Mouse (Mus musculus) colon, adult 2 months (tissue): Measurements from ENCODE around the gene Jade3. TPM values are rescaled to one million over a fixed set of nuclear protein-coding genes. Genes with fewer than 3 reads are reported as not detected.

Experiments
- polyA plus RNA-seq: library from polyadenylated mRNA; depleted of rRNA; stranded (reverse); fragments of >200 nt; gene quantifications from 2 replicates; pipeline ENCODE4 v1.2.3, GENCODE M21; 2012; rRNA removed

Gene Jade3
- polyA plus RNA-seq, result 0.36 and 0.49 TPM in 2 replicates

GRCm38 (mm10) chrX:20425140-20425838, at the start of gene Jade3:
Jade3 (plus strand) TSS chrX:20425688.

DNA sequence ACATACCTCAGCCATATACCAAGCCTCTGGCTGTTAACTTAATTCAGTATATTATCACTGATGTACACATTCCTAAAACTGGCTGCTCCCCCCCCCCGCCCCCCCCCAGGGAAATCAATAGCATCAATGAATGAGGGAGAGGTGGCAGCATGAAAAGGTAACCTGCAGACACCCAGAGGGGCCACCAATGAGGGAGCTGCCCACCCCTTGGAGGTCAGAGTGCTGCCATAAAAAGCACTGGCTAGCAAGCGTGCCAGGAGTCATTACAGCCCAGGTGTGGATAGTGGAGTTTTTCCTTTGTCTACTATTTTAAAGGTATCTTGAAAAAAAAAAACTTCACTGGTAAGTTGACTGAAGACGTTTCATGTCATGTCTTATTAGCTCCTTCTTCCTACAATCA, 124.0 kb downstream of the Jade3 start, which contains the start of gene Rgn:
Rgn (plus strand) TSS at position 256 of the 400 bp plus-strand sequence.

Other genes starting within 250 kb of the Jade3 start
- gene Slc9a7, start 133.9 kb upstream of the Jade3 start, polyA plus RNA-seq, result 1.0 and 1.3 TPM in 2 replicates
- gene Rp2, start 61.2 kb upstream of the Jade3 start, polyA plus RNA-seq, result 5.9 and 7.6 TPM in 2 replicates
- gene Rgn, start 124.1 kb downstream of the Jade3 start, polyA plus RNA-seq, result 0.07 TPM in 1 of 2 replicates, not detected in the other
- 52.7 and 64.4 TPM in 2 replicates for gene Rbm10, start 191.8 kb downstream of the Jade3 start, polyA plus RNA-seq
- gene Ndufb11, start 191.9 kb downstream of the Jade3 start, polyA plus RNA-seq, result 132 and 156 TPM in 2 replicates
- 298 and 303 TPM in 2 replicates for gene Uba1, start 232.6 kb downstream of the Jade3 start, polyA plus RNA-seq